Mouse (Mus musculus) Patski (cell line): ENCODE results near the gene Rab31. TPM values are rescaled to one million over a fixed set of nuclear protein-coding genes. Genes with fewer than 3 reads are reported as not detected.

Experiments
- ATAC-seq: fragments of 100-300 bp; one replicate; pipeline ENCODE4 v1.8.0; 2021
- CTCF ChIA-PET: fragments of 350-600 bp; sonication (Branson Sonifier 250); formaldehyde crosslinking; loops from one replicate; lab custom pipeline; 2022; ENCODE audit warnings: inconsistent platforms; lab: Charles Lee
- POLR2A ChIA-PET: fragments of 350-600 bp; sonication (Branson Sonifier 250); formaldehyde crosslinking; loops from one replicate; lab custom pipeline; 2022; ENCODE audit warnings: antibody characterized with exemption, inconsistent platforms; lab: Charles Lee
- DNase-seq: peaks from one replicate; pipeline ENCODE4 v3.0.0-alpha.2; 2011; ENCODE audit warnings: low read depth, low spot score
- H3K27me3 ChIP-seq: fragments of 371-371 bp; one replicate; pipeline ENCODE4 v1.5.1; 2021
- CTCF ChIP-seq: fragments of 100-300 bp; IDR thresholded peaks from one replicate; pipeline ENCODE4 v1.5.1; 2021
- in situ Hi-C: fragments of 300-500 bp; cut with MboI; formaldehyde crosslinking; loops from 3 replicates; pipeline ENCODE4 v1.11.1; 2018; ENCODE audit warnings: low pct_unique_long_range_greater_than_20kb, mixed read lengths
- polyA plus RNA-seq: library from polyadenylated mRNA; unstranded; gene quantifications from one replicate; pipeline ENCODE4 v1.2.3, GENCODE M21; 2021

Gene Rab31
- polyA plus RNA-seq, 1 experiment from 2014 or later, result 71.2 TPM

DNA sequence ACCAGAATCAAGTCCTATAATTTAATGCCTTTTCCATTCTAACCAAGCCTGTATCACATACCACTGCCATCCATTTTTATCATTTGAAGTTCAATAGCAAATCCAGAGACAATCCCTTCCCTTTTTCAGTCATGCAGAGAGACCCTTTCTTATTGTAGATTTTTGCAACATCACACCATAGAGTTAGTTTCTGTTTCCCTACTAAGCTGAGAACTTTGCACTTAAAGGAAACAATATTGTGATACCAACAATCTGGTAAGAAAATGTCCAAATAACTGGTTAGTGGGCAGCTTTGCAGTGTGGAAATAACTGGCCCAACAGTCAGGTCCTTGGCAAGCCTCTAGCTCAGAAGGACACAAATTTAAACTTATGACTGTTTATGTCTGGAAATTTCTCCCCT lies 167.7 kb downstream of the Rab31 start:
- H3K27me3 ChIP-seq, result no peaks in the 10 kb centered on the region
- DNase-seq, result no peak
- ATAC-seq, result no peak
- in situ Hi-C loops, result loop anchor here (5.0 to 25.0 kb wide), 2 partner anchors 167 to 507 kb away; partner anchors contain the start of genes Ddx11, Ndufv2, Rab31 and Washc1
- no peak for TF ChIP-seq CTCF
- POLR2A ChIA-PET, result no interaction called here
- CTCF ChIA-PET, result no interaction called here

DNA sequence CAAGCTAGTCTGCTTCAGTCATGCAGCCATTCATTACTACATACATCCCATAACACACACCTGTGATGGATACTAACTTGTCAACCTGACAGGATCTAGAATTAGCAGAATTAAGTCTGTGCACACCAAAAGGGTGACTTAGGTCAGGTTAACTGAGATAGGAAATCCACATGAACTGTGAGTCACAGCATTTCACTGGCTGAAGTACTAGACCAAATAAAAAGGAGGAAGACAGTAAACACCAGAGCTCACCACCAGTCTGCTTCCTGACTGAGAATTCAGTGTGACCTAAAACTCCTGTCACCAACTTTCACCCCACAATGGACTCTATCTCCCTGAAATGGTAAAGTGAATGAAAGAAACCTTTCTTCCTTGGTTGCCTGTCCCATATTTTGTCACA lies 168.2 kb downstream of the Rab31 start:
- DNase-seq (no peak), ATAC-seq (peak; percentile 57)
- TF ChIP-seq CTCF, result no peak
- ChIA-PET CTCF (no interaction called here), POLR2A (no interaction called here)
- no peaks in the 10 kb centered on the region for H3K27me3 ChIP-seq
- in situ Hi-C loops, result loop anchor here (25.0 kb wide), 1 partner anchor 508 kb away; the partner anchor contains the start of genes Ddx11, Ndufv2 and Washc1

Other genes with a start within 250 kb of the Rab31 start
- not detected for gene Tmem232, start 232.0 kb downstream of the Rab31 start, polyA plus RNA-seq
- gene Vapa, start 159.2 kb downstream of the Rab31 start, polyA plus RNA-seq, result 141 TPM
- gene Txndc2, start 130.6 kb downstream of the Rab31 start, polyA plus RNA-seq, result not detected
- gene Ppp4r1, start 9.8 kb upstream of the Rab31 start, polyA plus RNA-seq, result 82.3 TPM
- 65.8 TPM for gene Ralbp1, start 113.0 kb upstream of the Rab31 start, polyA plus RNA-seq
- 162 TPM for gene Twsg1, start 178.5 kb upstream of the Rab31 start, polyA plus RNA-seq